Mouse (Mus musculus): Measurements from ENCODE around the gene Gm28308. TPM values are rescaled to one million over a fixed set of nuclear protein-coding genes. Genes with fewer than 3 reads are reported as not detected.

Gene Gm28308
- total and polyA plus RNA-seq, 3 experiments = not detected

DNA sequence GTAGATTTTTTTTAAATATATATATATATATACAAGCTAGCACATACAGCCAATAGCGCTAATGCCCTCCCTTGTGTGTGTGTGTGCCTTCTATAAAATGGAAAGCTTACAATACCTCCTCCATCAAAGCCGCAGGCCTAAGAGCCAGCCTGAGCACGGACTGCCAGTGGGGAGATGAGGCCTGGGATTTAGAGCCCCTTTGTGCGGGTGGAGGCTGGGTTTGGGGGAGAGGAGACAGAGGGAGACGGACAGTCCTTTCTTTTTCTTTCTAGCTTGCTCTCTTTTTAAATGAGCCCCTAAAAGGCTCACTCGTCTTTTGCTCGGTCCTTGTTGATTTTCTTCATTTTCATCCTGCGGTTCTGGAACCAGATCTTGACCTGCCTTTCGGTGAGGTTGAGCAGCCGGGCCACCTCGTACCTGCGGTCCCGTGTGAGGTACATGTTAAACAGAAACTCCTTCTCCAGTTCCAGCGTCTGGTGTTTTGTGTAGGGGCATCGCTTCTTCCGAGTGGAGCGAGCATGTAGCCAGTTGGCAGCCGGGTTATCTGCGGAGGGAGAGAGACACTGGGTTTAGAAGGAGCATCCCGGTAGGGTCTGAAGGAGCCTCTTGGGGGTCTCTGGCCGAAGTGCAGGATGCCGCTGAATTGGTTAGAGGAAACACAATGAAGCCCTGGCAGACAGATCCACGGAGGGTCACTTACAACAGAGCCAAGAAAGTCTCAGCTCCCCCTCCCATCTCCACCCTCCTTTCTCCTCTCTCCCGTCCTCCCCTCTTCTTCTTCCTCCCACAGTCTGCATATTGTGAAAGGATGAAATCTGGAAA, 11.0 kb upstream of the Gm28308 start:
- Histone ChIP-seq H3K9ac (ENCODE audit: low read depth, low read length) (no peak overlapping the region), H3K79me2 (replicated peaks; ENCODE audit: control insufficient read depth, insufficient read depth, low read length) (no peaks in the 10 kb centered on the region), H3K27me3 (ENCODE audit: control insufficient read depth, insufficient read depth, low read length) (peaks cover 35% of the 10 kb centered on the region), H3K4me1 (ENCODE audit: control insufficient read depth, insufficient read depth, low read length) (peaks cover 1% of the 10 kb centered on the region; the same call in 1 of the 2 replicates), H3K4me3 (no peak overlapping the region), H3K36me3 (ENCODE audit: control insufficient read depth, insufficient read depth, low read length) (no peaks in the 10 kb centered on the region), H3K27ac (no peak overlapping the region)
- no peak for TF ChIP-seq POLR2A (IDR thresholded peaks at IDR 0.05; ENCODE audit: insufficient read depth, low read depth, low read length)
- no peak for TF ChIP-seq CTCF (IDR thresholded peaks at IDR 0.05)
- no peak for TF ChIP-seq EP300 (IDR thresholded peaks at IDR 0.05; ENCODE audit: insufficient read depth, low read depth, low read length)
- intact Hi-C loops (cut with DNase I) = loop anchor here (5.0 kb wide), 2 partner anchors 347 to 842 kb away; no protein-coding TSS in a partner anchor
- no peak for DNase-seq
- 12% methylated on average over 24 of the region's 24 CpGs for WGBS

DNA sequence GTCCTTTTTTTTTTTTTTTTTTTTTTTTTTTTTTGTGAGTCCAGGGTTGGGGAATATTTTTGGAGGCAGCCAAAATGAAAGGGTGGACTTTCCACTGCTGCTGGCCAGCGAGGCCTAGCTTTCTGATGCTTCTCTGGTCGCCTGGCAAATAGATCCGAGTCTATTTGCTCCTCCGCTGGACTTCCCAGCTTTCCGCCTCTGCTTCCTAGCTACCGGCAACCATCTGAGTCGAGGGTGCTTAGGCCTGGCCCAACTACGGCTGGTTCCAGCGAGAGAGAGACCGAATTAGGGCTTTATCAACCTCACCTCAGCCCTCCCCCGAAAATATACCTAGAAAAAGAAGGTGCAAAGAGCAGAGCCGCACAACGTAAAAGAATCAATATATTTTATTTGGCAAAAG, 9.6 kb upstream of the Gm28308 start:
- intact Hi-C loops (cut with DNase I) = loop anchor here (5.0 kb wide), 2 partner anchors 345 to 840 kb away; no protein-coding TSS in a partner anchor
- TF ChIP-seq POLR2A (IDR thresholded peaks at IDR 0.05; ENCODE audit: insufficient read depth, low read depth, low read length) = no peak
- TF ChIP-seq CTCF (IDR thresholded peaks at IDR 0.05) = no peak
- TF ChIP-seq EP300 (IDR thresholded peaks at IDR 0.05; ENCODE audit: insufficient read depth, low read depth, low read length) = no peak
- Histone ChIP-seq H3K36me3 (ENCODE audit: control insufficient read depth, insufficient read depth, low read length) (no peaks in the 10 kb centered on the region), H3K9ac (ENCODE audit: low read depth, low read length) (no peak overlapping the region), H3K4me1 (ENCODE audit: control insufficient read depth, insufficient read depth, low read length) (peaks cover 1% of the 10 kb centered on the region; the same call in 1 of the 2 replicates), H3K4me3 (no peak overlapping the region), H3K27ac (no peak overlapping the region), H3K27me3 (ENCODE audit: control insufficient read depth, insufficient read depth, low read length) (peaks cover 38% of the 10 kb centered on the region), H3K79me2 (replicated peaks; ENCODE audit: control insufficient read depth, insufficient read depth, low read length) (no peaks in the 10 kb centered on the region)
- WGBS = 48% methylated on average over 13 of the region's 13 CpGs
- DNase-seq = no peak

- 14% methylated on average over 21 of the region's 21 CpGs for WGBS
- Histone ChIP-seq H3K4me1 (ENCODE audit: control insufficient read depth, insufficient read depth, low read length) (peaks cover 1% of the 10 kb centered on the region; the same call in 1 of the 2 replicates), H3K4me3 (no peak overlapping the region; the same call in 1 of the 2 replicates), H3K27ac (no peak overlapping the region), H3K36me3 (ENCODE audit: control insufficient read depth, insufficient read depth, low read length) (no peaks in the 10 kb centered on the region), H3K79me2 (replicated peaks; ENCODE audit: control insufficient read depth, insufficient read depth, low read length) (no peaks in the 10 kb centered on the region), H3K27me3 (ENCODE audit: control insufficient read depth, insufficient read depth, low read length) (peaks cover 42% of the 10 kb centered on the region), H3K9ac (ENCODE audit: low read depth, low read length) (no peak overlapping the region)
- intact Hi-C loops (cut with DNase I) = loop anchor here (1.0 to 5.0 kb wide), 4 partner anchors 11 to 840 kb away; no protein-coding TSS in a partner anchor
- TF ChIP-seq CTCF (IDR thresholded peaks at IDR 0.05) (no peak), EP300 (IDR thresholded peaks at IDR 0.05; ENCODE audit: insufficient read depth, low read depth, low read length) (no peak), POLR2A (IDR thresholded peaks at IDR 0.05; ENCODE audit: insufficient read depth, low read depth, low read length) (no peak)
- DNase-seq = peak in 1 of 2 experiments; percentile 20
Observed at GRCm38 (mm10) chr6:52221993-52222685, 9.0 kb upstream of the Gm28308 start.

DNA sequence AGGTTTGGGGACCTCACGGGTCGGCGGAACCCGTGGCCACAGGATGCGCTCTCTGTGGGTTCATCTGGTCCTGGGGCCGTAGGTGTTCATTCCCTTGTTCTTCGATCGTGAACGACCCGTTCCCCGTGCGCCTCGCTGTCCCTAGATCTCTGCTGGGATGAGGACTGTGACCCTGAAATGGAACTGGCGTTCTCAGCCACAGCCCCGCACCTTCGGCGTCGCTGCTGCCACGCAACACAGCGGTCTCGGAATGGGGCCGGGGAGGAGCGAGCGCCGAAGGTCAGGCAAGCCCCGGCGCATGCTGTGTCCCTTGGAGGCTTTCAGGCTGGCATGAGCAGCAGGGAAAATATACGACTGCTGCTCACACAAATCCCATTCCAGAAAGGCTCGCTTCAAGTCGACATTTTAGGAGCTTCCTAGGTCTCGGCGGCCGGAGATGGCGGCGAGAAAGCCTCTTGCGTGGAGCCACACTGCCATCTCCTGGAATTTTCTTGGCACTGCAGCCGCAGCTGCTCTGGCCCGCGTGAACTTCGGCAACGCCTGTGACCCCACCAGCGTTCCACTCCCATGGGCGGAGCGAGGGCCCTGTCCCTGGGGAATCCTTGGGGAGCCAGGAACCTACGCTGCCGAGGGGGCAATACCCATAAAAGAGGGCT, 8.3 kb upstream of the Gm28308 start, which contains the start of gene Hoxa7:
Hoxa7 (minus strand) TSS at position 518 of the 656 bp plus-strand sequence.
- peak within 1 kb of the TSS; percentile 39 for H3K9ac ChIP-seq (ENCODE audit: low read depth, low read length)
- no peaks in the 10 kb centered on the region for H3K36me3 ChIP-seq (ENCODE audit: control insufficient read depth, insufficient read depth, low read length)
- intact Hi-C loops (cut with DNase I) = loop anchor here (1.0 to 5.0 kb wide), 4 partner anchors 10 to 839 kb away; no protein-coding TSS in a partner anchor
- TF ChIP-seq EP300 (IDR thresholded peaks at IDR 0.05; ENCODE audit: insufficient read depth, low read depth, low read length) (peak; percentile 90; the same call in 1 of the 2 replicates), POLR2A (IDR thresholded peaks at IDR 0.05; ENCODE audit: insufficient read depth, low read depth, low read length) (no peak)
- peak within 1 kb of the TSS; percentile 58 for H3K4me3 ChIP-seq
- no peak within 1 kb of the TSS for H3K27ac ChIP-seq
- DNase-seq = peak; percentile 84 to 91
- 2% methylated on average over 46 of the region's 46 CpGs for WGBS
- H3K79me2 ChIP-seq (replicated peaks; ENCODE audit: control insufficient read depth, insufficient read depth, low read length) = no peaks in the 10 kb centered on the region
- peaks cover 43% of the 10 kb centered on the region for H3K27me3 ChIP-seq (ENCODE audit: control insufficient read depth, insufficient read depth, low read length)
- peaks cover 1% of the 10 kb centered on the region; the same call in 1 of the 2 replicates for H3K4me1 ChIP-seq (ENCODE audit: control insufficient read depth, insufficient read depth, low read length)

DNA sequence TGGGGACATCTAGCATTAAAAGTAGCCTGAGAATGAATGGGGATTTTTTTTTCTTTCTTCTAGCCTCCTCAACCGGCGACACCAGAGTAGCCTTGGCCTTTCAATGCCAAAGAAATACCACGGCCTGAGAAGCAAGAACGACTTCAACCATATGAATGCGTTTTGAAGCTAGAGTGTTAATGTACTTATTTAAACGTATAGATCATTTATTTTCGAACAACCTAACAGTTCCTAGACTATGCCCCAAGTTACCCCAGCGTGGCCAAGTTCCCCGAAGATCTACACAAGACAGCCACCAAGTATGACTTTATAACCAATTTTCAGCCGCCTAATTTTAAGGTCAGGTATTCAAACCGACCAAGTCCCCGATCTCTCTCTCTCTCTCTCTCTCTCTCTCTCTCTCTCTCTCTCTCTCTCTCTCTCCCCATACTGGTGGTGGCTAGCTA, 7.7 kb upstream of the Gm28308 start:
- H3K9ac ChIP-seq (ENCODE audit: low read depth, low read length) = no peak overlapping the region

More for the DNA sequence above, 7.7 kb upstream of the Gm28308 start:
- Histone ChIP-seq H3K4me1 (ENCODE audit: control insufficient read depth, insufficient read depth, low read length) (peaks cover 1% of the 10 kb centered on the region; the same call in 1 of the 2 replicates), H3K27ac (no peak overlapping the region), H3K36me3 (ENCODE audit: control insufficient read depth, insufficient read depth, low read length) (no peaks in the 10 kb centered on the region), H3K27me3 (ENCODE audit: control insufficient read depth, insufficient read depth, low read length) (peaks cover 43% of the 10 kb centered on the region), H3K79me2 (replicated peaks; ENCODE audit: control insufficient read depth, insufficient read depth, low read length) (no peaks in the 10 kb centered on the region), H3K4me3 (no peak overlapping the region; the same call in 1 of the 2 replicates)
- 21% methylated on average over 12 of the region's 12 CpGs for WGBS
- TF ChIP-seq CTCF (IDR thresholded peaks at IDR 0.05) (no peak), POLR2A (IDR thresholded peaks at IDR 0.05; ENCODE audit: insufficient read depth, low read depth, low read length) (no peak), EP300 (IDR thresholded peaks at IDR 0.05; ENCODE audit: insufficient read depth, low read depth, low read length) (no peak)
- intact Hi-C loops (cut with DNase I) = loop anchor here (1.0 to 5.0 kb wide), 4 partner anchors 10 to 839 kb away; no protein-coding TSS in a partner anchor
- peak in 1 of 2 experiments; percentile 25 for DNase-seq

Data from heart, adult 2 months (tissue).